Mouse (Mus musculus): Measurements from ENCODE around the gene Sugp1. TPM values are rescaled to one million over a fixed set of nuclear protein-coding genes. Genes with fewer than 3 reads are reported as not detected.

Gene Sugp1
- polyA plus RNA-seq, 1 experiment, result 53.3 TPM

DNA sequence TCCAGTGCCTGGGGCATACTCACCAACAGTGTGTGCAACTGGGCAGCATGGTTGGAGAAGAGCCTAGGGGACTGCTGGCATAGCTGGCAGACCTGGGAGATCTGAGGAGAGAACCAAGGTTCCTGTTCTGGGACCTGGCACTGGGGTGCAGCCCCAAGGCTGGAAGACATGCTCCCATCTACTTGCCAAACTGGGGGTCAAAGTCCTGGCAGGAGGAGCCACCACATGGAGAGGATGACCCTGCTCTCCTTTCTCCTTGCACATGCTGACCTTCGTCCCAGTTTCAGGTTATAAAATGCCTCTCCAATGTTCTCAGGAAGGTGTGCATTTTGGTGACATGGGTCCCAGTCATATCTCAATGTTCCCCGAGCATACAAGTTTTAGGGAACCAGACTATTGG lies 16.5 kb upstream of the Sugp1 start:
- no peak for TF ChIP-seq GATA1 (IDR thresholded peaks at IDR 0.05; ENCODE audit: low read length)

DNA sequence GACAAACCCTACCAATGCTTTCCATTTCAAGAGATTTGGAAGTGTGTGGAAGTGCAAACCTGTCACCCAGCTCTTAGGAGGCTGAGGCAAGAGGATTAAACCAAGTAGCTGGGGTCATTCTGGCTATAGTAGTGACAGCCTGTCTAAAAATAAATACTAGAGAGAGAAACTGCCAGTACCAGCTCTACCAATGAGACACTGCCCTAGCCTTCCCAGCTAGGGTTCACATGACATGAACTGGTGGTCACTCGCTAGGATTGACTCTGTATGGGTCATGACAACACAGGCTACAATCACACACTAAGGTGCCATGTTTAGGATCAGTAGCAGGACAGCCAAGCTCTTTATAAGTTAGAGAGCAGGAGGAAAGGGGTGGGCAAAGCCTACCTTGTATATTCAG lies 12.4 kb upstream of the Sugp1 start:
- no peak for TF ChIP-seq GATA1 (IDR thresholded peaks at IDR 0.05; ENCODE audit: low read length)

DNA sequence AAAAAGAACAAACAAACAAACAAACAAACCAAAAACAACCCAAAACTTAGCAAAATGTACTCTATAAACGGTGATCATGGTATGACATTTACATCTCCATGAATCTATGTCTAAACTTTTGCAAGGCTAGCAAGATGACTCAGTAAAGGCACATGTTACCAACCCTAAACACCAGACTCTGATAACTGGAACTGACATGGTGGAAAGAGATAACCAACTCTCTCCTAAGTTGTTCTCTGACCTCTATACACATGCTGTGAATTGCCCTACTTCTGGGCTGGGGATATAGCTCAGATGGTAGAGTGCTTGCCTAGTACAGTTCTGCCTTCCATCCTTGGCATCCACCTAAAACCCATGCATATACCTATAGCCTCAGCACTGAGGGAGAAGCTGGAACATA lies 4.6 kb upstream of the Sugp1 start:
- TF ChIP-seq GATA1 (IDR thresholded peaks at IDR 0.05; ENCODE audit: low read length), result no peak

DNA sequence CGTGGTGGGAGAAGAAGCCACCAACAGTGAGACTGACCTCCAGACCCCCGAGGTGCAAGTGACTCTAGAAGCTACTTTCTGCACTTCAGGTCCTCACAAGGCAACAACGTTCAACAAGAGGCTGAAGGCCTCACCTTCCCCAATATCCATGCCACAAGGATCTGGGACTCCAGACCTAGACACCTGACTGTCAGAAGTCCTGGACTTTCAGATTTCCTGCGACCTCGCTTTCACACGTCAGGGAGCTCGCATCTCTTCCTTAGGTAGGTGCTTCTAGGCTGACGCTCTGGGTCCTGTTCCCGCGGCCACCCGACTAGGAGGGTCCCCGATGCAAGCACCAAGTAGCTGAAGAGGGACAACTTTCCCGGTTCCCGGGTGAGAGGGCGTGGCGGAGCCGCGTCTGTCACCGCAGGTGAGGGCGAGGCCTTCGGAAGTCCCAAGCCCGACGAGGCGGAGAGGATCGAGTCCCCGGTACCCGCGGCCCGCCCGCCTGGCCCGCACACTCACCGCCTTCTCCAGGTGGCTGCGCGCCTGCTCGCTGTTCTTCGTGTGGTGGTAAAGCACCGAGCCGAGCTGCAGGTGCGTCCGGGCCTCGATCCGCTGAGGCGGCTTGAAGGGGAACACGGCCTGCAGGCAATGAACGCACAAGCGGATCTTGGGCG lies 597 bp upstream of the Sugp1 start:
- no peak for TF ChIP-seq GATA1 (IDR thresholded peaks at IDR 0.05; ENCODE audit: low read length)

DNA sequence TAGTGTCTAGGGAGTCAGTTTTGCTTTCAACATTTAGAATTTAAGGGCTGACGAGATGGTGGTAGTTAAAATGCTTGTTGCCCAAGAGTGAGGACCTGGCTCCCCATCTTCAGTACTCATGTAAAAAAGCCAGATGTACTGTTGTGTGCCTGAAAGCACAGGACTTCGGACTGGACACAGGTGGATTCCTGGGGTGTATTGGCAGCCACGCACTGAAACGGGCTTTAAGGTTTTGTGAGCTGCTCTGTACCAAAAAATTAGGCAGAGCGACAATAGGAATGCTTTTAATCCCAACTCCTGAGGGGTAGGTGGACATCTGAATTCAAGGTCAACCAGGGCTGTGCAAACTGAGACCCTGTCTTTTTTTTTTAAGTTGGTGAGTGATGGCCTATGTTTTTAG lies 1.4 kb downstream of the Sugp1 start:
- no peak for TF ChIP-seq GATA1 (IDR thresholded peaks at IDR 0.05; ENCODE audit: low read length)

DNA sequence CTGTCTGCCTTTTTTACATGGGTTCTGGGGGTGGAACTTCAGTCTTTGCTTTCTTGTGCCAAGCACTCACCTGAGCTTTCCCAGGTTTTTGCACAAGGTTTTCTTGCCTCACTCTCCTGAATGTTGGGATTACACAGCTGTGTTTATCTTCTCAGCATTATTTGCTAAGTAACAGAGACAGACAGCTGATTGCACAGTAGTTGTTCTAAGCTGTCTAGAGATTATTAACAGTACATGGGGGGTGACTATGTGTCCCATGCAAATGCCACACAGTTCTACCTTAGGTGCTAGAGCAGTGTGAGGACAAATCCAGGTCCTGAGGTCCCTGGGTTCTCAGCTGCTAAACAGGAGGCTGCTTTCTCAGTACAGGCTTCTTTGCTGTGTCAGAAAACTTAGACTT lies 7.0 kb downstream of the Sugp1 start:
- TF ChIP-seq GATA1 (IDR thresholded peaks at IDR 0.05; ENCODE audit: low read length), result no peak

DNA sequence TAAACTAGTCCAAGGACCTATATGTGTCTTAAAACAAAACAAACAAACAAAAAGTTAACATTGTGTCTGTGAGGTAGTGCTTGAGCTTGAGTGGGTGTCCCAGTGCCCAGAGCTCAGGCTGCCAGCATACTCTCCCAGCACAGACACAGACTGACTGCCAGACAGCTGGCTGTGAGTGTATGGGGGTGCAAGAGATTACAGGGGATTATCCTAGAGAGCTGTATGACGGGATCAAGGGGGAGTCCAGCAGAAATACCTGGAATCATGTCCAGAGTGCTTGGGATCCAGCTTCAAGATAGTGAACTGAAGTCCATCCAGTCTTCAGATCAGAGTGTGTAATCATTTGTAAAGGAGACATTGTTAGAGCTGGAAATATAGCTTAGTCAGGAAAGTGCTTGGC lies 15.1 kb downstream of the Sugp1 start:
- TF ChIP-seq GATA1 (IDR thresholded peaks at IDR 0.05; ENCODE audit: low read length), result no peak

DNA sequence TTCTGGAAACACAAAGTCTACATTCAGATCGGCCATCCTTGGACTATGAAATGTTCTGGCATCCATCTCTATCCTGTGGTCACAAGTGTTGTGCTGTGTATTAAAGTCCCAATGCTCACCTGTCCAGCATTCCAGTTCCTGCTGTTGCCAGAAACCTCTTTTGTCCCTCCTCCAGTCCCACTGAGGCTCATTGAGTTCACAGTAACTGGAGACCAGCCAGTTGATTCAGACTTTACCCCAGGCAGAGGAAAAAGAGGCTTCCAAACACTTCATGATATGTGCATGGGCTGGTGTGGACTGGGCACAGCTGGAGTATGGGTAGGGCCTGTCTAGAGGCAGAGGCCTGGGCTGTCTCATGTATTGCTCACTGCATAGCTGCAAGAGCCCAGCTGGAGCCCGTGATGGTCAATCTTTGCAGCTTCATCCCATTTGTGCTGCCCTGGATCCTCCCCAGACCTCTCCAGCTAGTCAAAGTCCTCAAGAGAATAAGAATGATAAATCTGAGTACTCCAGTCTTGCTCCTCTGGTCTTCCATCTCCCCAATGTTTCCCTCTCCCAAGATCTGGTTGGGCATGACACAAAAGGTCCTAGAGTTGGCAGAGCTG lies 29.3 kb downstream of the Sugp1 start:
- no peak for TF ChIP-seq GATA1 (IDR thresholded peaks at IDR 0.05; ENCODE audit: low read length)

DNA sequence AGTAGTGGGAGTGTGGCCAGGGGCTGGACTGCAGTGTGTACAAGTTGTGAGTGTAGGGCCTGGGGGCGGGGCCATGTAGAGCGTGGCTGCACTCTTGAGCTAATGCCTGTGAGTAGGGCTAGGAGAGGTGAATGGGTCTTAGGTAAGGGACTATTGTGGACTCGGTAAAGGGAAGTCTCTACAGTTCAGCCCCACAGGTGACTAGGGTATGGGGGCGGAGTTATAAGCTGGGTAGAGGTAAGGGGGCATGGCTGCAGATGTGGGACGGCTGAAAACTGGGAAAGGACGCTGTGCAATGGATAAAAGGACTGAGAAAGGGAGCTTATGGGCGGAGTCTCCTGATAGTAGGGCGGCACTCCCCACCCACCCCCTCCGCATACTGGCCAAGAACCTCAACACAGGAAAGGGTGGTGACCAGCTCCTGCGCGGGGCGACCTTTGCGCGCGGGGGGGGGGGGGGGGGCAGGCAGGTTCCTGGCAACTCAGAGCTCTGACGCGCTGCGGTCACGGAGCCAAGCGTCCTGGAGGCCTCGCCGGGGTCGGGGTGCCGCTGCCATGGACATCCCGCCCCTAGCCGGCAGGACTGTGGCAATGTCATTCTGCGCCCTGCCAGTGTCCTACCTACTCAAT lies 29.9 kb downstream of the Sugp1 start, which contains the start of gene Tm6sf2:
Gene Tm6sf2, plus strand, starts transcription at position 484 of the 629 bp plus-strand sequence.
- TF ChIP-seq GATA1 (IDR thresholded peaks at IDR 0.05; ENCODE audit: low read length), result no peak

DNA sequence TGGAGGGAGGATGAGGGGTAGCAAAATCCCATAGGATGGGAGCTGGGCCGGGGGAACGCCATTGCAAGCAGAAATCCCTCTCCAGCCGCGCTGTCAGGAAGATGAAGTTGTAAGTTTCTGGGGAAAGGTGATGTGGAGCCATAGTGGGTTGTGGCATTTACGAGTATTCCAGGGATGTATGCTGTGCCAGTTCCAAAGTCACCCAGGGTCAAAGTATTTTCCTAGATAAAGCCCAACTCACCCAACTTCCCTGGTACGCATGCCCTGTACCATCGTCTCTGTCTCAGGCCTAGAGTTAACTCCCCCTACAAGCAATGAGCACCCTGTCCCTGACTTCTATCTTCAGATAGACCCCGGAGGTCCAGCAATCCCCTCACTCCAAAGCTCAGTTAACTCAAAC lies 30.5 kb downstream of the Sugp1 start:
- TF ChIP-seq GATA1 (IDR thresholded peaks at IDR 0.05; ENCODE audit: low read length), result no peak

DNA sequence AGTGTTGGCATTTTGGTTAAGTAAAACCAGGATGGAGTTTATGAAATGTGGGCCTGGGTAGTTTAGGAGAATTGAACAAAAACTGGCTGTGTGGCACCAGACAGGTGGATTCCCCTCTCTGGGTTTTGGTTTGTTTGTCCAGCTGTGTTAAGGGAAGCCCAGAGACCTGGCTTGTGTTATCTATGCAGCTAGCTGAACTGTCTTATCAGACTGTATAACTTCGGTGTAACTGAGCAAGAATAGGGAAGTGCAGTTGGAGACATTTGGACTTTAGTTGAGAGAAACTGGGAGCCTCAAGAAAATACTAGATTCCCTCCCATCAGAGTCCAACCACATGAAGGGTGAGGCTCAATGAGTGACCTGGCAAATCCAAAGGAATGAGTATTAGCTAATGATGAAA lies 31.1 kb downstream of the Sugp1 start:
- no peak for TF ChIP-seq GATA1 (IDR thresholded peaks at IDR 0.05; ENCODE audit: low read length)

DNA sequence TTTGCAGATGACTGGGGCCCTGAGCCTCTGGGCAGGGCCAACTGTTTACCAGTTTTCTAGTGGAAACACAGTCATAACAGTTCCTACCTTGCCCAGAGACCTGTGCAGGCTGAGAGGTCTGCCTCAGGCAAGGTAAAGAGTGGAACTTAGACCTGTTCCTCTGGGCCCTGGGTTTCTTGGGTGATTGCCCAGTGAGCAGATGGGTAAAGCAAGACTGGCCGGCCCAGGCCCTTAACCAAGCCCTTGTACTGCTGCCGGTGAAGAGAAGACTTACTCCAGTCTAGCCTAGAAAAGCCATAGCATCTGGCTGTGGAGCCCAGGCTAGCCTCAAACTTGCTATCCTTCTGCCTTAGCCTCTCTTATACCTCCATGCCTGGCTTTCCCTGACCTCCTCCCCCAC lies 39.4 kb downstream of the Sugp1 start:
- no peak for TF ChIP-seq GATA1 (IDR thresholded peaks at IDR 0.05; ENCODE audit: low read length)

DNA sequence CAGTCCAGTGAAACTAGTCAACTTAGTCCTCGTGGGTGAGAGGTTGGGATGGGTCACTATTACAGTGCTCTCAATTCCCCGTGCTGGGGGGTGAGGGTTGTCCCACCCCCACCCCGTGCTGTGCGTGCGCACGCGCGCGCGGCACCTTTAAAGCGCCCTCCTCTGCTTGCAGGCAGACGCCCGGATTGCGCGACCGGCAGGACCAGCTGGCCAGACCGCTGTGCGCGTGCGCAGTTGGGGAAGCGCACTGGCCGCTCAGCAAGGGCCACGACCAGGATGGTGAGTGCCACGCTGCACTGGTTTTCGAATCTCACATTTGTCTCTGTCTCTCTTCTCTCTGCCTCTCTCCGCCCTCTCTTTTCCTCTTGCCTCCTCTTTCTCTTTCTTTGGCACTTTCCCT lies 40.7 kb downstream of the Sugp1 start, which contains the start of gene Hapln4:
Gene Hapln4, plus strand, starts transcription at position 173 of the 400 bp plus-strand sequence.
- no peak for TF ChIP-seq GATA1 (IDR thresholded peaks at IDR 0.05; ENCODE audit: low read length)

DNA sequence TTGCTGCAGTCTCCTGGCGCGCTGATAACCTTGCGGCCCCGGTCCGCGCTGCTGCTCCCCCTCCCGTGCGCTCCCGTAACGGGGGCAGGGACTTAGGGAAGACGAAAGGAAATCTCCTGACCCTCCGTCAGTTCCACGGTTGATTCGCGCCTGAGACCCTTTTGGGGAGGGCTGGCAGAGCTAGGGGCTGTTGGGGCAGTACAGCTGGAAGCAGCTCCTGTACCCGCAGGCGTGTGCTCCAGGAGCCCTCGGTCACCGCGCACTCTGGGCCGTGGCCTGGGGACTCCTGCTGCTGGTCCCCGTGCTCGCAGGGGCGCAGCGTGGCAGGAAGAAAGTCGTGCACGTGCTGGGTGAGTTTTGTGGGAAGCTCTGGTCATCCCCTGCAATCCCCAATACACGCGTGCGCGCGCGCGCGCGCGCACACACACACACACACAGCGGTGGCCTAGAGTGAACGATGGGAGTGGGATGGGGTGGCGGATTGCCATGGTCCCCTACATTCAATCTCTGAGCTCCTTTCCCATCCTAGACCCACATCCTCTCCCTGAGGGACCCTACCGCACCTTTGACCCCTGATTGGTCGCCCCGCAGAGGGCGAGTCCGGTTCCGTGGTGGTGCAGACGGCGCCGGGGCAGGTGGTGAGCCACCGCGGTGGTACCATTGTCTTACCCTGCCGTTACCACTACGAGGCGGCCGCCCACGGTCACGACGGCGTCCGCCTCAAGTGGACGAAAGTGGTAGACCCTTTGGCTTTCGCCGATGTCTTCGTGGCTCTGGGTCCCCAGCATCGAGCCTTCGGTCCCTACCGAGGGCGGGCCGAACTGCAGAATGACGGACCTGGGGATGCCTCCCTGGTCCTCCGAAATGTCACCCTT lies 41.8 kb downstream of the Sugp1 start:
- no peak for TF ChIP-seq GATA1 (IDR thresholded peaks at IDR 0.05; ENCODE audit: low read length)

DNA sequence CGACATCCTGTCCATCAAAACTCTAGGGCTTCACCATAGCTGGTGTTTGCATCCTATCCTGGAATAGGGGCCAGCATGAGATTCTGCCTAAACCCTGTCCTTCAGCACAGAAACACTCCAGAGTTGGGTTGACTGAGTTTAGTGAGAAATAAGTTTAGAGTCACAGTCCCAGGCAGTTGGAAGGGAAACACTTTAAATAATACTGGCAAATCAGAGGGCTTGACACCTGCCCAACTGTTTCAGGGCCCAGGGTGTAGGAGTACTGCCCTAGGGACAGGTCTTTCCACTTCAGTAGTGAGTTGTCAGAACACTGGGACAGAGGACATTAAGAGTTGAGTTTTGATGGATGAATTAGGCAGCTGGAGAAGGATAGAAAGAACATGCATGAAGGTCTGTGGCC lies 43.5 kb downstream of the Sugp1 start:
- TF ChIP-seq GATA1 (IDR thresholded peaks at IDR 0.05; ENCODE audit: low read length), result no peak

DNA sequence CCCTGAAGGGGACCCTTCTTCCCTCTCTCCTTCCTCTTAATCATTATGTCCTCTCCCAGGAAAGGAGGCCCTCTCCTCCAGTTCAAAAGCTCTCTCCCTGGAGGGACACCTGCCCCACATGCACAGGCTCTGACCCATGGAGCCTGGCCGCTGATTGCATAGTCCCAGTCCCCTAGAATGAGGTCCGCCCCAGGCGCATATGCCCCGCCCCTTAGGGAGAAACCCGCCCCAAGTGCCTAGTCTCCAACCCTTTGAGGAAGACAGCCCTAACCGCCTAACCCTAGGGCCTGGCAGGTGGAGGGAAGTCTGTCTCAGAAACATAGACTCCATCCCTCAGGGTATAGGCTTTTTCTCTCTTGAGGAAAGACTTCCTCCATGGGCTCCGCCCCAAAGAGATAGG lies 44.6 kb downstream of the Sugp1 start:
- no peak for TF ChIP-seq GATA1 (IDR thresholded peaks at IDR 0.05; ENCODE audit: low read length)
